Mouse (Mus musculus) A20 (cell line): ENCODE results near the gene Aunip.

ENCODE experiments used
- DNase-seq: peaks from one replicate; pipeline ENCODE4 v3.0.0-alpha.2; 2011; ENCODE audit warnings: low read depth, low spot score

The Aunip gene

GRCm38 (mm10) chr4:134510845-134511411 lies at the start of gene Aunip:
Gene Aunip, plus strand, starts transcription at chr4:134510999.
- DNase-seq: peak; percentile 94

- DNase-seq: no peak
Measured at GRCm38 (mm10) chr4:134461252-134461651, 49.5 kb upstream of the Aunip start.

GRCm38 (mm10) chr4:134465789-134466188 lies 45.0 kb upstream of the Aunip start:
- no peak for DNase-seq

- no peak for DNase-seq
Measured at GRCm38 (mm10) chr4:134466381-134467262, 44.2 kb upstream of the Aunip start.

- DNase-seq: peak; percentile 24
Measured at GRCm38 (mm10) chr4:134467435-134468214, 43.2 kb upstream of the Aunip start.

GRCm38 (mm10) chr4:134468215-134468575 lies 42.6 kb upstream of the Aunip start, which contains the start of gene Stmn1:
Gene Stmn1, plus strand, starts transcription at chr4:134468320.
- DNase-seq: peak; percentile 95

GRCm38 (mm10) chr4:134468578-134469266 lies 42.1 kb upstream of the Aunip start:
- peak; percentile 95 for DNase-seq

GRCm38 (mm10) chr4:134469341-134469796 lies 41.4 kb upstream of the Aunip start:
- no peak for DNase-seq

GRCm38 (mm10) chr4:134469985-134470384 lies 40.8 kb upstream of the Aunip start:
- DNase-seq: no peak

- peak; percentile 47 for DNase-seq
Measured at GRCm38 (mm10) chr4:134471469-134471868, 39.3 kb upstream of the Aunip start.

GRCm38 (mm10) chr4:134473764-134474163 lies 37.0 kb upstream of the Aunip start:
- DNase-seq: no peak

- no peak for DNase-seq
Measured at GRCm38 (mm10) chr4:134474240-134474639, 36.6 kb upstream of the Aunip start.

GRCm38 (mm10) chr4:134476899-134477298 lies 33.9 kb upstream of the Aunip start:
- no peak for DNase-seq

GRCm38 (mm10) chr4:134478031-134478430 lies 32.8 kb upstream of the Aunip start:
- DNase-seq: peak; percentile 89

- no peak for DNase-seq
Measured at GRCm38 (mm10) chr4:134479839-134480238, 31.0 kb upstream of the Aunip start.

- DNase-seq: peak; percentile 77
Measured at GRCm38 (mm10) chr4:134480864-134481263, 29.9 kb upstream of the Aunip start.

- DNase-seq: no peak
Measured at GRCm38 (mm10) chr4:134481270-134481669, 29.5 kb upstream of the Aunip start.

- no peak for DNase-seq
Measured at GRCm38 (mm10) chr4:134482442-134482841, 28.4 kb upstream of the Aunip start.

GRCm38 (mm10) chr4:134483078-134483688 lies 27.6 kb upstream of the Aunip start:
- DNase-seq: no peak

- no peak for DNase-seq
Measured at GRCm38 (mm10) chr4:134483696-134484095, 27.1 kb upstream of the Aunip start.

GRCm38 (mm10) chr4:134484231-134484630 lies 26.6 kb upstream of the Aunip start:
- DNase-seq: no peak
